Mouse (Mus musculus): ENCODE data around the gene Ndufs3.

- TF ChIP-seq GATA1 (IDR thresholded peaks at IDR 0.05; ENCODE audit: low read length) (no peak), TAL1 (IDR thresholded peaks at IDR 0.05; ENCODE audit: low read length) (no peak)
Observed at GRCm38 (mm10) chr2:90931829-90932228, 27.2 kb upstream of the Ndufs3 start.

Data from erythroblast, embryonic 14.5 days (primary cell).